ENCODE assay signal across 8 mouse cellular contexts in the genomic region with DNA sequence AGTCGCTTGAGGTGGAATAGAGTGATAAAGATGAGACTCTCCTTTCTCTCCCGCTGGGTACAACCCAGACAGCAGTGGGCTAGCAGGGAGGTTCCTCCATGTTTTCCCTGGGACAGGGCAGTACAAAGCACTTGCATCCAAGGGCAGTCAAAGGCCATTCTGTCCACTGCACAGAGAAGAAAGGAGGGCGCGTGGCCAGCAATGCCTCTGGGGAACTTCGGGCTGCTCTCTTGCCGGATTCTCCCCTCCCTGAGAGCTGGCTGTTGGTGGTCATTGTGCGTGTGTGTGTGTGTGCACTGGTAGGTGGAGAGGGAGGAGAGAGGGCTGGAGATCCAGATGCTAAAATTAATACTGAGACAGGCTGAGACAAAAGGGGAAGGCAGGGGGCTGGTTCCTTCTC. TPM values are rescaled to one million over a fixed set of nuclear protein-coding genes. Genes with fewer than 3 reads are reported as not detected.
DNase-seq lines count a peak whose midpoint lies in the region; ATAC-seq and TF ChIP-seq lines count a peak whose summit lies in the region.

No protein-coding gene starts in this region.

- no peaks in the 10 kb centered on the region for H3K79me2 ChIP-seq in myocyte (ENCODE audit: control insufficient read depth, insufficient read depth)

- H3K4me1 ChIP-seq in embryonic facial prominence, embryonic 15.5 days: peaks cover 21% of the 10 kb centered on the region

- H3K4me3 ChIP-seq in embryonic facial prominence, embryonic 15.5 days (replicated peaks): peak overlapping the region; percentile 64; the same call in 1 of the 2 replicates
- H3K4me3 ChIP-seq in myocyte: peak overlapping the region; percentile 26

- peak; percentile 38 for DNase-seq in left cerebral cortex, postnatal 4 days
- DNase-seq in left cerebral cortex, adult 11 months (ENCODE audit: low spot score): no peak
- DNase-seq in heart, postnatal 4 days: peak; percentile 80
- no peak for DNase-seq in B cell, adult 2 months
- DNase-seq in layer of hippocampus, postnatal 10 days (ENCODE audit: low spot score in 2 of 2): no peak

- H3K9ac ChIP-seq in embryonic facial prominence, embryonic 15.5 days: no peak overlapping the region

- H3K4me2 ChIP-seq in embryonic facial prominence, embryonic 15.5 days (replicated peaks): peak overlapping the region; percentile 88
- peak overlapping the region; percentile 90 for H3K4me2 ChIP-seq in myocyte (ENCODE audit: low read depth)

- H3ac ChIP-seq in myocyte (ENCODE audit: control insufficient read depth, insufficient read length): no peak overlapping the region

- TF ChIP-seq POLR2A in myocyte (IDR thresholded peaks at IDR 0.05; ENCODE audit: insufficient read length, low read depth): no peak

- H3K36me3 ChIP-seq in embryonic facial prominence, embryonic 15.5 days: no peaks in the 10 kb centered on the region
- H3K36me3 ChIP-seq in myocyte (ENCODE audit: control insufficient read depth, insufficient read depth): no peaks in the 10 kb centered on the region

- H3K9me3 ChIP-seq in embryonic facial prominence, embryonic 15.5 days (replicated peaks): no peaks in the 10 kb centered on the region

- intact Hi-C loops in left cerebral cortex, postnatal 4 days (cut with DNase I): no loop called here

- no peak for ATAC-seq in embryonic facial prominence, embryonic 15.5 days (ENCODE audit: insufficient number of reproducible peaks, low FRiP score, low TSS enrichment, low read depth)
- no peak for ATAC-seq in megakaryocyte-erythroid progenitor cell, adult 5-6 weeks (replicated peaks; ENCODE audit: low FRiP score, low TSS enrichment, poor library complexity, severe bottlenecking)

- peaks cover 54% of the 10 kb centered on the region for H3K27me3 ChIP-seq in embryonic facial prominence, embryonic 15.5 days
- no peaks in the 10 kb centered on the region for H3K27me3 ChIP-seq in myocyte (ENCODE audit: control insufficient read depth, insufficient read depth, insufficient read length)

- WGBS in embryonic facial prominence, embryonic 15.5 days: 35% methylated on average over 7 of the region's 7 CpGs

- no peak overlapping the region for H3K27ac ChIP-seq in embryonic facial prominence, embryonic 15.5 days (replicated peaks)

TF ChIP-seq in myocyte, 11 proteins besides CTCF, POLR2A, EP300 and RAD21:
- TF ChIP-seq MYOG (IDR thresholded peaks at IDR 0.05; ENCODE audit: control insufficient read depth in 1 of 3, insufficient read depth in 1 of 3, insufficient read length in 2 of 3, low read depth in 2 of 3) (no peak), CEBPB (IDR thresholded peaks at IDR 0.05; ENCODE audit: insufficient read depth, poor library complexity, severe bottlenecking) (no peak), MAX (IDR thresholded peaks at IDR 0.05; ENCODE audit: low read depth) (no peak), POLR2AphosphoS2 (IDR thresholded peaks at IDR 0.05; ENCODE audit: insufficient read length, low read depth) (no peak), TCF3 (IDR thresholded peaks at IDR 0.05; ENCODE audit: insufficient read length, low read depth) (no peak), USF1 (IDR thresholded peaks at IDR 0.05; ENCODE audit: low read depth) (no peak), TCF12 (IDR thresholded peaks at IDR 0.05; ENCODE audit: insufficient read depth, poor library complexity, severe bottlenecking) (no peak), SRF (IDR thresholded peaks at IDR 0.05; ENCODE audit: control insufficient read depth, insufficient read length, low read depth) (no peak), E2F4 (IDR thresholded peaks at IDR 0.05; ENCODE audit: insufficient read depth) (no peak), REST (IDR thresholded peaks at IDR 0.05; ENCODE audit: insufficient read depth, insufficient read length) (no peak), MYOD1 (IDR thresholded peaks at IDR 0.05; ENCODE audit: control insufficient read depth in 1 of 3, insufficient read length in 2 of 3, low read depth in 2 of 3) (no peak)
TF ChIP-seq in myocyte: peak in this region for 0.

RNA-seq across cellular contexts. Expression of a gene that starts 3.8 kb away (rescaled TPM):
- under 1 TPM in 1 of 2 experiments, not detected in 1; 0.50 TPM for total RNA-seq in left cerebral cortex, postnatal 4 days (2021)
- 0.57 and 0.58 TPM in 2 replicates for polyA plus RNA-seq in embryonic facial prominence, embryonic 15.5 days (2015; fragmentation: Nextera tagmentation; extraction: Ambion mirVana)
- total RNA-seq in heart, postnatal 4 days (2021): under 1 TPM in 1 of 2 experiments, not detected in 1; 0.56 TPM
- 12.0 TPM for polyA plus RNA-seq in myocyte (2012; fragmentation: generic; extraction: Trizol)
- 2.6 TPM in 1 of 2 replicates, not detected in the other for total RNA-seq in megakaryocyte-erythroid progenitor cell, adult 5-6 weeks (2014; fragmentation: Nextera tagmentation)
- total RNA-seq in megakaryocyte-erythroid progenitor cell, adult 5-6 weeks (2017): not detected in 2 replicates
- not detected for total RNA-seq in layer of hippocampus, postnatal 10 days (2021)

RNA-seq across cellular contexts. Expression of a gene that starts 12.0 kb away (rescaled TPM):
- total RNA-seq in left cerebral cortex, postnatal 4 days (2021): under 1 TPM; 0.48 to 0.74 TPM
- polyA plus RNA-seq in embryonic facial prominence, embryonic 15.5 days (2015; fragmentation: Nextera tagmentation; extraction: Ambion mirVana): 0.64 and 0.91 TPM in 2 replicates
- not detected for total RNA-seq in heart, postnatal 4 days (2021)
- not detected for polyA plus RNA-seq in myocyte (2012; fragmentation: generic; extraction: Trizol)
- not detected in 2 replicates for total RNA-seq in megakaryocyte-erythroid progenitor cell, adult 5-6 weeks (2014; fragmentation: Nextera tagmentation)
- total RNA-seq in megakaryocyte-erythroid progenitor cell, adult 5-6 weeks (2017): not detected in 2 replicates
- total RNA-seq in layer of hippocampus, postnatal 10 days (2021): 1 to 10 TPM in 1 of 2 experiments, under 1 TPM in 1; 0.62 to 1.4 TPM

RNA-seq across cellular contexts. Expression of a gene that starts 21.6 kb away (rescaled TPM):
- 1 to 10 TPM; 4.3 to 5.1 TPM for total RNA-seq in left cerebral cortex, postnatal 4 days (2021)
- polyA plus RNA-seq in embryonic facial prominence, embryonic 15.5 days (2015; fragmentation: Nextera tagmentation; extraction: Ambion mirVana): 2.6 and 3.2 TPM in 2 replicates
- 1 to 10 TPM; 7.0 to 7.1 TPM for total RNA-seq in heart, postnatal 4 days (2021)
- polyA plus RNA-seq in myocyte (2012; fragmentation: generic; extraction: Trizol): 10.2 TPM
- total RNA-seq in megakaryocyte-erythroid progenitor cell, adult 5-6 weeks (2014; fragmentation: Nextera tagmentation): 0.37 TPM in 1 of 2 replicates, not detected in the other
- total RNA-seq in megakaryocyte-erythroid progenitor cell, adult 5-6 weeks (2017): 0.19 and 0.42 TPM in 2 replicates
- total RNA-seq in layer of hippocampus, postnatal 10 days (2021): 1 to 10 TPM; 3.9 to 4.3 TPM

RNA-seq across cellular contexts. Expression of a gene that starts 31.7 kb away (rescaled TPM):
- total RNA-seq in left cerebral cortex, postnatal 4 days (2021): 10 to 100 TPM; 88.1 to 90.1 TPM
- polyA plus RNA-seq in embryonic facial prominence, embryonic 15.5 days (2015; fragmentation: Nextera tagmentation; extraction: Ambion mirVana): 11.1 and 13.5 TPM in 2 replicates
- total RNA-seq in heart, postnatal 4 days (2021): 10 to 100 TPM; 59.2 to 62.8 TPM
- 74.2 TPM for polyA plus RNA-seq in myocyte (2012; fragmentation: generic; extraction: Trizol)
- 60.9 and 72.5 TPM in 2 replicates for total RNA-seq in megakaryocyte-erythroid progenitor cell, adult 5-6 weeks (2014; fragmentation: Nextera tagmentation)
- 24.0 and 32.8 TPM in 2 replicates for total RNA-seq in megakaryocyte-erythroid progenitor cell, adult 5-6 weeks (2017)
- total RNA-seq in layer of hippocampus, postnatal 10 days (2021): 10 to 100 TPM; 68.2 to 76.1 TPM

RNA-seq across cellular contexts. Expression of a gene that starts 32.3 kb away (rescaled TPM):
- total RNA-seq in left cerebral cortex, postnatal 4 days (2021): 100 to 1,000 TPM; 121 to 122 TPM
- polyA plus RNA-seq in embryonic facial prominence, embryonic 15.5 days (2015; fragmentation: Nextera tagmentation; extraction: Ambion mirVana): 3.2 and 3.9 TPM in 2 replicates
- 10 to 100 TPM; 31.5 to 32.3 TPM for total RNA-seq in heart, postnatal 4 days (2021)
- polyA plus RNA-seq in myocyte (2012; fragmentation: generic; extraction: Trizol): 0.36 TPM
- total RNA-seq in megakaryocyte-erythroid progenitor cell, adult 5-6 weeks (2014; fragmentation: Nextera tagmentation): not detected in 2 replicates
- total RNA-seq in megakaryocyte-erythroid progenitor cell, adult 5-6 weeks (2017): 0.19 TPM in 1 of 2 replicates, not detected in the other
- total RNA-seq in layer of hippocampus, postnatal 10 days (2021): 100 to 1,000 TPM; 173 to 185 TPM

Comparison
In these comparisons a context has a peak if more than half of its experiments do, and no peak if none do; other contexts are left out.
1. DNase-seq: peak in left cerebral cortex, postnatal 4 days (single experiment) and heart, postnatal 4 days (single experiment); none in left cerebral cortex, adult 11 months (single experiment), B cell, adult 2 months (0 of 2) and layer of hippocampus, postnatal 10 days (0 of 2).